Mouse (Mus musculus) cerebellum, adult 11 months (tissue): ENCODE measurements at regions not wholly inside any gene's neighbourhood (a gene's known extent, or its start where the extent isn't known, plus 50 kb on each side); places are given as distances from the start of the nearest gene placed in this dataset.

ENCODE experiments used
- DNase-seq: peaks from one replicate; pipeline ENCODE4 v3.0.0; 2022

DNA sequence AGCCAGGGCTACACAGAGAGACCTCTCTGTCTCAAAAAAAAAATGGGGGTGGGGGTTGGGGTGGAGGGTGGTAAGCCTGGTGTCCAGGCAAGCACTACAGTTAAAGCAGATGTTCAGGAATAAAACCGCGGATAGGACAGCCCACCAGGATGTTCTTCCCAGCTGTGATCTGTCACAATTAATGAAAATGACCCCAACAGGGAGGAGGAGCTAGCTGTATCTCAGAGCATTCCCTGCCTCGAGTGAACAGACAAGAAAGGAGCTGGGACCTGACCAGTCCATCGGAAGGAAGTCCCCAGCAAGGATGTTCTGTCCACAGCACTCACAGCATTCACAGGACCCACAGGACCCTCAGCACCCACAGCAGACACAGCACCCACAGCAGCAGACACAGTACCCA is 80.4 kb downstream of the Utp6 start:
- no peak for DNase-seq

DNA sequence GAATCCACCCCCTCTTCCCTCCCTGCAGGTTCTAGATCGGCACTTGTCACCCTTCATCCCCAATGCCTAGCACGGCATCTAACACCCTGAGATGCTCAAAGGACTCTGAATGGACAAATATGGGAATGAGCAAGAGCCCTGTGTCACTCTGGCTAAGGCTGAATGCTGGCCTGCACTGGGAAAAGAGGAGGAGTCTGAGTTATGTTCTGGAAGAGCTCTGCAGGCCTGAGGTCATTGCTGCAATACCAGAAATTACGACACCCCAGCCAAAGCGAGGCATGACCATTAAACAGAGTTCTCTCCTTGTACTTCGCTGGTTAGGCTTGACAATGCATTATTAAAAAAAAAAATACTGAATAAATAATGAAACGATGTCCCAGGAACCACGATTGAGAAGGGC is 84.1 kb downstream of the Utp6 start:
- no peak for DNase-seq

DNA sequence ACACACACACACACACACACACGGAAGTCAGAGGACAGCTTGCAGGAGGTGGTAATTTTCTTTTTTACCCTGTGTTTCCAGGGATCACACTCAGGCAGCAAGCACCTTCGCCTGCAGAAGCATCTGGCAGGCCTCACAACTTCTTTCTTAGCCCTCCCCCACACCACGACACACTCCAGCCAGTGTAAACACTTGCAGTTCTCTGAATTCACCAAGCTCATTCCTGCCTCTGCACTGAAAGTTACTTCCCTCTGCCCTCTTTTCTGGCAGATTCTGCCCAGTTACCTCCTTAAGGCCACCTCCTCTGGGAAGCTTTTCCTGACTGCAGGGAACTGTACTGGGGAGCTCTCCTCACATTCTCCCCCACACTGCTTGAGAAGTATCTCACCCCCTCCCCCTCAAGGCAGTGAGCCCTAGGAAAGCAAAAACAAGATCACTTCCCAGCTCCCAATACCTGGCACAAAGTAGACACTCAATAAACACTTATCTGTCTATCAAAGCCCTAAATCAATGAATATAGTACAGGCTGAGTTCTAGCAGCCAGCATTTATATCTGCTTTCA is 84.9 kb downstream of the Utp6 start:
- no peak for DNase-seq

DNA sequence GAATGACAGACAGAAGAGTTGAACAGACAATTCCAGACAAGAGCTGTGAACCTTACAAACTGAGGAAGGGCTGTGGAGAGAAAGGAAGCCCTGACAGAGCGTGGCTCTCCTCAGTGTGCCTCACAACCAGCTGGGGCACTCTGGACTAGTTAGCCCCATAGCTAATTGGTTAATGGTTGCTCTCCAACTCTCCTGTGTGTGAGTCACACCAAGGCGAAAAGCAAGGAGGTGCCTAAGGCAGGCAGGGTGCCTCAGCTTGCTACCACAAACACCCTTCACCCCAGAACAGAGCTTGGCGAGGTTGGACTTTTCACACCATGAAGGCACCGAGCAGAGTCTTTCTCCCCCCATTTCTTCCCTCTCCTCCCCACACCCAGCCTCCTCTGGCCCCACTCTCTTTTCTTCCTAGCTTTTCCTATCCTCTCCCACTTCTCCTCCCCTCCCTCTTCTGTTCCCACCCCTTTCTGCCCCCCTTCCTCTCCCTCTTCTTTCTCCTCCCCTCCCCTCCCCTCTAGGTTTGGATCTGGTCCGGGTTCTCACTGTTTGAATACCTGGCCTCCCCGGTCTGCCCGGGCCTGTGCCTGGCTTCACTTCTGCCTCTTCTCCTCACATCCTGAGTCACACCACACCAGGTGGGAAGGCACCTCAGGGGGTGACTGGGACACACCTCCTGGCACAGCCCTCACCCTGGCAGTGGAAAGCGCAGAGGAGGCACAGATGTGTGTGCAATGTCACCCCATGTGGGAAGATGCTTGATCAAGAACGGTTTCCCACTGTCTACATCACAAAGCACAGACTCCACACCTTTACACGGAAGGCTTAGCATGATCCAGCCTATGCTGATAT is 90.2 kb downstream of the Utp6 start:
- no peak for DNase-seq

DNA sequence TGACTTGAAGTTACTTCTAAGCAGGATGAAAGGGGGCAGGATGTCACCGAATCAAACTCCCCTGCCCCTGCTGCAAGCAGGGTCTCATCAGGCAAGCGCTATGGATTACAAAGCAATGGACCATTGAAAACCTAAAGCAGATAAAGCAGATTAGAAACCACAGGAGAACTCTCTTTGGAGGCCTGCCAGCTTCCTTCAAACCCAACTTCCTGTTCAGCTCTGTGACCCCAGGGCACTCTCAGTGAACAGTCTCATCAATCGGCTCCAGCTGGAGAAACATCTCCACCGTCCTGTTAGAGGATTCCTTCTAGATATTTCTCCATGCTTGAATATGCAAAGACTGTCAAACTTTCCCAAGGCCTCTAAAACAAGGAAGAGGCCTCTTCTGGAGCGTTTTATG is 92.0 kb downstream of the Utp6 start:
- no peak for DNase-seq

DNA sequence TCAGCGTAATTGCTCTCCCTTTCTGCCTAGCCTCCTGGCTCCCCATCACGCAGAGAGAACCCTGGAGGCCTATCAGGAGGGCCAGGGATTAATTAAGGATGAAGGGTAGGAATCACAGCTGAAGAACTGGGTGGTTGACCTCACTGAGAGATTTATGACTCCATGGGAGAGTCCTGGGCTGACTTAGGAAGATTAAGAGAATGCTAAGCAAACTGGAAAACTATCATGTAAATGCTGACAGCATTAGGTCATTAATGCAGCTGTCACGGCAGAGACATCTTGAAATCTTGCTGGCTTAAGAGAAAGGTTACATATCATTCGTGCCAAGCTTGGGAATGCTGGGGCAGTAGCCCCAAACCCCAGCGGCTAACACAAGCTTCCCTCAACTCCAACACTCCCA is 93.2 kb downstream of the Utp6 start:
- DNase-seq = no peak

DNA sequence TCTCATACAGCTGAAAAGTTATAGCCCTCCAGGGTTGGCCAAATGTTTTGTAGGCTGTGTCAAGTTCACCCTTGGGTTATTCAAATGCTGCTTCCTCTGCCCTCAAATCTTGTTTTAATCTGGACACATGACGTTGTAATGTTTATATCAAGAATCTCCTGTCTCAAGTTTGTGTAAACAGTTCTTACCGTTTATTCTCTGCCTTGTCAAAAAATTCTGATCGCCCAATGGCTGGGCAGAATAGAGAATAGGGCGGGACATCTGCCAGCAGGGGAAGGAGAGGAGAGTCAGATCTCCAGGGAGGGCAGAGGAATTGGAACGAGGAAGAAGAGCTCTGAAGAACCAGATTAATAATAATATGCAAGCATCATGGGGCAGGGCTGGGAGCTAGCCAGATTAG is 97.4 kb downstream of the Utp6 start:
- DNase-seq = no peak

DNA sequence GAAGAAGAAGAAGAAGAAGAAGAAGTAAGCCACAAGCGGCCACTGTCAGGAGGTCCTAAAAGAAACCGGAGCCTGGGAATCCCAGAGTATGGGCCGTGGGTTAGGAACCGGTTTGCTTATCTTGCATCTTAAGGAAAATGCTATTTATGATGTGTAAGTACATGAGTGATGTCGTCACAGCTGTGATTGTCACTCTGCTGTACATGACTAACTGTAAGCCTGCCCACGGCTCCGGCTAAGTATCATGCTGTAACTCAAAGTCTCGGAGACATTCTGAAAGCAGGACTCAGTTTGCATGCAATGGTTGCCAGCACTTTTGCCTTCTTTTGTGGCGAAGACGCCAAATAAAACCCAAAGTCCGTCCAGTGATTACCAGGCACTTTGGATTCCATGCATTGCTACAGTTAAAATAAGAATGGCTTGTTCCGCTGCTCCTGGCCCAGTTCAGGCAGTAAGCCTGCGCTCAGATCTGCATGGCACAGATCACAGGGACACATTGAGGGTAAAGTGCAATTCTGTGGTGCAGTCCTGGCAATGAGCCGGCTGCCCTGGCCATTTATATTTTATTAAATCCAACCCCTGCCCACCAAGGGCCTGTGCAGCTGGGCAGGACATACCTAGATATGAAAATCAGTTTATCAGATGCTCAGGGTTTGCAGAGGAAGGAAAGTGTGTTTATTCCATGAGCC is 98.6 kb downstream of the Utp6 start:
- no peak for DNase-seq

DNA sequence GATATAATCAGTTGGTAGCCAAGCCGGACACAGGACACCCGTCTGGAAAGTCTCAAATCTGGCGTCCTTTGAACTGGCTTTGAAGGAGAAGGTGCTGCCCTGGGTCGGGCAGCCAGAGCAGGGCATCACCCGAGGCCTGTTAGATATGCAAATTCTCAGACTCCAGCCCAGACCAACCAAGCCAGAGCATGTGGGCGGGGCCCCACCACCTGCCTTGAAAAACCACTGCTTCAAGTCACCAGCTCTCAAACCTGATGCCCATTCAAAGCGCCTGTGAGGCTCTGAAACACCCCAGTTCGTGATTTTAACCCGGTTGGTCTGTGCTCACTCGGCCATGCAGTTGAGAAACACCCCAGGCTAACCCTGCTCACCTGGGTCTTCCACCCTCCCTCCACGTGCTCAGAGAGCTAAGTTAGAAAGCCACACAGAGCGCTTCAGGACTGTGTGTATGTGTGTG is 101.6 kb downstream of the Utp6 start:
- DNase-seq = no peak

DNA sequence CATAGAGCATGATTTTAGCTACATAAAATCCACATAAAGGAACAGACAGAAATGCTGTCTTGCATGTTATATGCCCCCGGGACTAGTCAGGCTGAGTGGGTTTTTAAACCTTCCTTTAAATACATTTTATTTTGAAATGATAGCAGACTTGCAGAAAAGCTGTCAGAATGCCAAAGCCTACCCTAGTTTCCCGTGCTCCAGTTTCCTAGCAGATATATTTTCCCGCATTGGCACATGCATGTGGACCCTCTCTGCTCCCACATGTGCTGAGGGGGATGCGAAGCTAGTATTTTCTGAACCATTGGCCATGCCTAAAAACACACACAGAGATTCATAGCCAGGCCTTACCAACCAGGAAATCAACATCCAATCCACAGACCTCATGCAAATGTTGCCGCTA is 105.8 kb downstream of the Utp6 start:
- no peak for DNase-seq

DNA sequence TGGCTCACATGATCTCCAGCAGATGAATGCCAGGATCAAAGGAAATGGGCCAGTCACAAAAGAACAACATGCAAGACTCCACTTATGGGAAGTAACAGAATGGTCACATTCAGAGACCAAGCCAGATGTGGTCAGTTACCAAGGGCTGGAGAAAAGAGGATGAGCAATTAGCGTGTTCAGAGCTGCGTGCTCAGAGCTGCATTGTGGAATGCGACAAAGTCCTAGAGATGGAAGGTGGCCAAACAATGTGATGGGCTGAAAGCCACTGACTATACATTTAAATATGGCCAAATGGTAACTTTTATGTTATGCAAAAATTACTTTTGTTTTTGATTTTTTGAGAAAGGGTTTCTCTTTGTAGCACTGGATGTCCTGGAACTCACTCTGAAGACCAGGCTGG is 112.6 kb downstream of the Utp6 start:
- DNase-seq = no peak

DNA sequence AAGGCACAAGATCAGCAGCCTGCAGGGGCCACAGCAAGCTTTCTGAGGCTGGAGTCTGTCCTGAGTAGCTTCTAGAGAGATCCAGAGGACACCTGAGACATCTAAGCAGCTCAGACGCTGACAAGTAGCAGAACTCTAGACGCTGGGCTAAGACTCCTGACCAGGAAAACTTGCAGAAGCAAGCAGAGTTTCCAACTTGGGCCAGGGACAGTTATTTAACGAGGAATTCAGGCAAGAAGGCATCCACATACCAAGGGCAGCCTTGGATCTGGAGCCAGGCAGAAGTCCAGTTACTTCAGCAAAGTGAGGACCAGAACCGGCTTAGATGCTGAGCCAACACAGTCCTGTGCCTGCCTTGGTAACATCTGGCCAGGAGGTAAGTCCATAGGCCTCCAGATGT is 117.8 kb downstream of the Utp6 start:
- no peak for DNase-seq

DNA sequence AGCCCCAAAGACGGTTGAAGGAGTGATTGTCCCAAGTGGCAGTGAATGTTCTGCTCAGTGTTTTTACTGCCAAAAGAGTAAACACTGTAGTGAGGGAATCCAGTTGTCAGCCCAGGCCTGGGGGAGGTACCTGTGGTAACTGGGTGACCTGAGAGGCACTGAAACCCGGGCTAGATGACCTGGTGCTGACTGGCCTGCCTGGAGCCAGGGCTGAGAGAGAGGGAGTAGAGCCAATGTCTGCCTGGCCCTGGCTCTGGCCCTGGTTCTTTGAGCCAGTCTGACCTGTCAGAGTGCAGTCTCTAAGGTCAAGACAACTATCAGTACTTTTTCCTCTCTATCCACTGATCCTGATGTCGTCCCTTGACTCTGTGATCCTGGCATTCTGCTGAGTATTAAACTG is 119.2 kb downstream of the Utp6 start:
- DNase-seq = no peak

DNA sequence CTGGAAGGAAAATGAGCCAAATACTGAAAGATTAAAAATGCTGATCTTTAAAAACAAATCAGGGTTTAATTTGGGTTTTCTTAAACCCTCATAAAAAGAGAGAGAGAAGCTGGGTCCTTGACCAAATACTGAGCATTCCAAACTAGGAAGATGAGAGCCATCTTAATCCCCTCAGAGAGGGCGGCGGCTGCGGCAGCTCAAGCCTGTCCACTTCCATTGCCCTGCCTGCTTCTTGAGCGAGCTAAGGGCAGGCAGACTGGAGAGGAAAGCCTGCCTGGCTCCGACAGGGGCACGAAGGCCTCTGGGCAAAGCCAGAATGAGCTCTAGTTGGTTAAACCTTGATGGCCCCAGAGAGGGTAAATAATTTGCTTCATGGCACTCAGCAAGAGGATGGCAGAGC is 122.2 kb downstream of the Utp6 start:
- DNase-seq = no peak

DNA sequence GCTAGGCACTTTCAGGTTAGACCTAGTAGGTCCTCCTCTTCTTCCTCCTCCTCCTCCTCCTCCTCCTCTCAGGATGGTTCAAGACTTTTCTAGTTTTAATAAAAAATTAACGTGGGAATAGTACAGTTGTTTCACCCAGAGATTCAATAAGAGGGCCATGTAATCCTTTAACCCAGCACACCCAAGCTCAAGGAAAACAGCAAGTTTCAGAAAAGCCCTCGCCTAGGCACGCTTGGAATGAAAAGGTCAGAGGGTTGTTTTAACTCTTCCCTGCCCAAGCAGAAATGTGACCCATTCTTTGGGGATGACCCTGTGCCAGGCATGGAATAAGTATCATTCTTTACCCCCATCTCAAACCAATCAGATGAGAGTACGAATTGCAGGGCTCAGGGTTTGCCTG is 124.1 kb downstream of the Utp6 start:
- DNase-seq = no peak

DNA sequence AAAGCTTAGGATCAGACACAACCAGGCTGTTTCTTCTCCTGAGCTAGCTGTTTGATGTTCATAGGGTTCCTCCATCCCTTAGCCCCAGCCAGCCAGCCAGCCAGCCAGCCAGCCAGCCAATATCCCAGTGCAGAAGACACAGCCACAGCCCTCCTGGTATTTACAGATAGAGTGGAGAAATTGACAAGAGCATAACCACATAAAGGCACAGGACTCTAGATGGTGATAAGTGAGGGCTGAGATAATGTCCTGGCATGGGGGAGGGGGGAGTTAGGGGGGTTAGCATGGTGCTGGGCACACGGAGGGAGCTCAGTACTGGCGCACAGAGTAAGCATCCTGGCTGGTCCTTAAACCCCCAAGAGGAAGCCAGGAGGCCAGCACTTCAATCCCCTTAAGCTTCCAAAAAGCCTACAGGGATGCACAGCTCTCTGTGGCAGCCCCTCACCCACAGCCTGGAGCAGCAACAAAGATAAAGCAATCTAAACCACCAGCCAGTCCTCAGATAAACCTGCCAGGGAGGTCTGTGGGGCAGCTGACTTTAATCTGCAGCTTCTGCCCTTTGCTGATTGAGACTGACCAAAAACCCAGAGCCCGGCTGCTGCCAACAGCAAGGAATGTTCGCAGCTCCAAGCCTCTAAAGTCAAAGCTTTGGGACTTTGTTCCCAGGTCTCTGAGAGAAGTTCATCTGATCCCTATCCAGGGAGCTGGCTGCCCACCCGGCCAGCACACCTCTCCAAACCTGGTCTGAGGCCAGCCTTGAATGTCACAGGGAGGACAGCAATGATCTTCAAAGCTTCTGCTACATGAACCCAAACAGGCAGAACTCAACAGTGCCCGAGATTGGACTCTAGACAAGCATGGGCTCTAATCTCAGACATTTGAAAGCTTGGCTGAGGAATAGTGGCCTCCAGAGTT is 124.9 kb downstream of the Utp6 start:
- DNase-seq = no peak

DNA sequence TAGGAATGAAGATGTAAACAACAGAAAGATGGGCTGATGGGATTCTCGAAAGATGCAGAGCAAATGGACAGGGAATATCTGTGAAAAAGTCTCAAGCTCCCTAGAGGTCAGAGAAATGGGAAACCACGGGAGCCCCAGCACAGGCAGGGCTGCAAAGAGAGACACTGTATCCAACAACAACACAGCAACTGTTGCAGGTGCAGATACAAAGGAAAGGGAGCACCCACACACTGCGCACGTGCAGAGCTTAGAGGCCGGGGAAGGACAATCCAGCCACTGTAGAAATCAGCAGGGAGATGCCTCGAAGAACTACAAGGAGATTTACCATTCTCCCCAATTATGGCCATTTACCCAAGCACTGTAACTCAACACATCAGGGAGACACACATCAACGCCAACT is 126.3 kb downstream of the Utp6 start:
- no peak for DNase-seq

DNA sequence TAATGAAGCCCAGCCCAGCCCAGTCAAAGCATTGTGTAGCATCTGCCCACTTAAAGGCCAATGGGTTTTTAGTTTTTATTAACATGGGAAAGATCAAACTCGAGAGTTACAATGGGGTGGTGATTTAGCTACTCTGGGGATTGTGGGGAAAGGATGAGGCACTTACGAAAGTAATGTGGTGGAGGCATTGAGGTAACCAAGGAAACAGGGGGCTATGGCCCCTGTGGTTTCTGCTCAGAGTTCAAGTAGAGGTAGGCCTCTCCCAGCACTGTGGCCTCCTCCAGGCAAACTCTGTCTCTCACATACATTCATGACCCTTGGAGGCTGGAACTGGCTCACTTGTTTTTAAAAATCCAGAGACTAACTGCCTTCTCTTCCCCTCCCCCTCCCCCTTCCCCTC is 128.4 kb downstream of the Utp6 start:
- DNase-seq = no peak

DNA sequence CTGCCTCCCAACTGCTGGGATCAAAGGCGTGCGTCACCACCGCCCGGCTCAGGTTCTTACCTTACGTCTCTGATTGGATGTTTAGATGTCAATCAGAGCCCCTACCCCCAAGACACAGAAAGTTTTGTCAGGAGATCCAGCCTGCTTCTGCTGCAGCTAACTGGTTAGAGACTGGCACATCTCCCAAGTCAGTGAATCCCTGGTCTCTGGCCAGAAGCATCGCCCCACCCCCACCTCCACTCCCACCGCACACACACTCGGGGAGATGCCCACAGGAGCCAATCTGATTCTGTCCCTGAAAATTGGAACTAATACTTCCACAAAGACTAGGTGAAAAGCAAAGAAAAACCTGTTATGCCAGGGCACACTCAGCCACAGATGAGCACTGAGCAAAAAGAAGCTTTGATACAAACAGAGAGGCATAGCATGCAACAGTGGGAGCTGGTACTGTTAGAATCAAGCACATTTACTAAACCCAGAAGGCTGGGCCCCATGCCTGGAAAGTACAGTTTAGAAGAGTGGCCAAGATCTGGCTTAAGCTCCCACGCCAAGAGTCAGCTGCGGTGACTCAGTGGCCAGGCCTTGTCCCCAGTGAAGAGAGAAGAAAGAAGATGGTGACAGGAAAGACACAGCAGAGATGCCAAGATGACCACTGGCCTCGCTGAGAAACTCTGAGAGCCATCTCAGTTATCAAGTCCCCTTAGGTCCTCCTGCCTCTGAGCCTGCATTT is 130.4 kb downstream of the Utp6 start:
- DNase-seq = no peak

DNA sequence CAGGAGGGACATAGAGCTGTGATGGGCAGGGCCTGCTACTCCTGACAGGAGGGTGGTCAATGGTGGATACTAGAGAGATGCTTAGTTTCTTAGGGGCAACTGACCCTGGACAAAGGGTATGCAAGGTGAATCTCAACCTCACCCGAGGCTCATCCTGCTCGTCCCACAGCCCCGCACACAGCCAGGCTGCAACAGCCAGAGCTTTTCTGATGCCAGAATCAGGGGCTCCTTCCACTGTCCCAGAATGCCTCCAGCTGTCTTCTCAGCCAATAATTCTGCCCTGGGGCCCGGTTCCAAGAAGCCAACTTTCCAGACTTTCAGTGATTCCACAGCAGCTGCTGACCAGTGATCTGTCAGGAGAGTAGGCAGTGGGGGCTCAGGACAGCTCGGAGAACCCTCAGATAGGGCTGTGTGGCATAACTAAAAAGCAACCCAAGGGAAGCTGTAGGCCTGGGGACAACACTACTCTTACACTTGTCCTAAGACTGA is 131.6 kb downstream of the Utp6 start:
- DNase-seq = no peak

DNA sequence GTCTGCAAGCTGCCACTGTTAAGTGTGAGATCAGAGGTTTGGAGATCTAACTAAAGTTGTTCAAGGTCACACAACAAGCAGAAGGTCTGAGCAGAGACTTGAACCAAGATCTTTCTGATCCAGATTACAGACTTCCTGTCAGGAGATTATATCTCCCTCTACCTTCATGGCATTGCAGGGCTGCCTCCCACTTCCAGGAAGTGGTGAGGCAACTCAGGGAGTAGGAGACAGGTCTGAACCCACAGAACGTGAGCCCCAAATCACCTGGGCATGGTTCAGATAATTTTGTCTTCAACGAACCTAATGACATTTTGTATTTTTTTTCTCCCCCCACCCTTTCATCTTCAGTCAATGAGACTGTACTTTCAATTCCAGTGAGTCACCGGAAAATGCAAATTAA is 135.2 kb downstream of the Utp6 start:
- DNase-seq = no peak

DNA sequence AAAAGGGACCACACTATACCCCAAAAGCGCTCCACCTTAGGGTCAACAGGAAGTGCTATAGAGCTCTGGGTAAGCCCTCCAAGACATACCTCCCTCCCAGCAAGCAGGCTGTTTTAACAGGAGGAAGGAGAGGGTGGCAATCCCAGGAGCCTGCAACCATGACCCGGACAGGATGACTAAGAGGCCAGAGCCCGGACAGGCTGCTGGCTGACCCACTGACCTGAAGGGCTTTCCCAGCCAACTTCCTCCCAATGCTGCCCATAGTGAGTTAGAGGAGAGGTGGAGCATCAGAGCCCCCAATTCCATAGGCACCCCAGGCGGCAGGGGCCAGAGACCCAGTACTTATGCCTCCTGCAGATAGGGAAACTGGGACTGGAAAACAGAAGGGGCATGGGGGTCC is 136.3 kb downstream of the Utp6 start:
- no peak for DNase-seq
